15 mouse cellular contexts compared by ENCODE assay signal in genomic region chr9:106738199-106738985, GRCm38 (mm10).
"Had no signal": no experiment of that assay in that cellular context is flagged by ENCODE, and none has a peak within 500 bp of the region (broad histone marks: within the 10 kb centered on the region; RNA-seq: fewer than 3 reads in every experiment).

No protein-coding gene starts in this region.

- H3K36me3 ChIP-seq: lung, embryonic 15.5 days; midbrain, embryonic 15.5 days; neural tube, embryonic 12.5 days; stomach, embryonic 15.5 days had no signal

- H3K4me3 ChIP-seq: lung, embryonic 15.5 days; midbrain, embryonic 13.5 days; midbrain, embryonic 15.5 days; neural tube, embryonic 12.5 days; stomach, embryonic 15.5 days had no signal

- H3K4me1 ChIP-seq: lung, embryonic 15.5 days; midbrain, embryonic 13.5 days; midbrain, embryonic 15.5 days; neural tube, embryonic 12.5 days; stomach, embryonic 15.5 days had no signal

- H3K9ac ChIP-seq: liver, postnatal 0 days; lung, embryonic 15.5 days; midbrain, embryonic 13.5 days; midbrain, embryonic 15.5 days; neural tube, embryonic 12.5 days; stomach, embryonic 15.5 days had no signal

- H3K27ac ChIP-seq: lung, embryonic 15.5 days; macrophage; midbrain, embryonic 13.5 days; midbrain, embryonic 15.5 days; neural tube, embryonic 12.5 days; stomach, embryonic 15.5 days; stomach, postnatal 0 days had no signal

- DNase-seq: liver, postnatal 0 days; lung, adult 2 months; lung, postnatal 14 days; lung, postnatal 36 days; right cerebral cortex, postnatal 14 days; thymus, adult 2 months; thymus, postnatal 25 days; thymus, postnatal 4 days had no signal

- H3K27me3 ChIP-seq: lung, embryonic 15.5 days; midbrain, embryonic 13.5 days; midbrain, embryonic 15.5 days; neural tube, embryonic 12.5 days; stomach, embryonic 15.5 days had no signal

- H3K9me3 ChIP-seq: lung, embryonic 15.5 days; midbrain, embryonic 13.5 days; midbrain, embryonic 15.5 days; neural tube, embryonic 12.5 days; stomach, embryonic 15.5 days had no signal
